Mouse (Mus musculus) activated CD4-positive, CD25-positive, alpha-beta regulatory T cell, adult 4 months (primary cell): Measurements from ENCODE around the gene Mrps9. TPM values are rescaled to one million over a fixed set of nuclear protein-coding genes. Genes with fewer than 3 reads are reported as not detected.

ENCODE experiments used
- ATAC-seq: one replicate; pipeline ENCODE4 v1.8.0; 2017
- polyA plus RNA-seq, 2 experiments: library from polyadenylated mRNA; unstranded; fragments of 100-300 nt; shearing (Covaris generic); gene quantifications; one replicate each; pipeline ENCODE4 v1.2.1; 2017

Gene Mrps9
- polyA plus RNA-seq, 2 experiments from 2014 or later, result 88.1 to 89.6 TPM

GRCm38 (mm10) chr1:42907153-42907552 is 56.1 kb downstream of the Mrps9 start:
- no peak for ATAC-seq

DNA sequence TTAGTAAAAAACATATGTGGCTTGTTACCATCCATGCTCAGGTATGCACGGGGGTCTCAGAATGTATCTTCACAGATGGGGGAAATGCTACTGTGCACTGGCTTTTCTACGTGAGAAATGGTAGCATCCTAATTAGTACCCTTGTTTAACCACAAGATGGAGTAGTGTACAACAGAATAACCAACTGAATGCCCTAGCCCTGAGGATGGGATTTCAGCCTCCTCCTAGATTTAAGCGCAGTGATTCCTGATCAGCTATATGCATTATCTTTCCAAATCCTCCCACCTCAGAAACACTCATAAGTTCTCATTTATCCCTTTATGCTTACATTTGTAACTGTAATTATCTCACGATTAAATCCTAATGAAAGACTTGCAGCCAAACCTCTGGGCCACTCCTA is 64.0 kb downstream of the Mrps9 start:
- peak; percentile 84 for ATAC-seq

DNA sequence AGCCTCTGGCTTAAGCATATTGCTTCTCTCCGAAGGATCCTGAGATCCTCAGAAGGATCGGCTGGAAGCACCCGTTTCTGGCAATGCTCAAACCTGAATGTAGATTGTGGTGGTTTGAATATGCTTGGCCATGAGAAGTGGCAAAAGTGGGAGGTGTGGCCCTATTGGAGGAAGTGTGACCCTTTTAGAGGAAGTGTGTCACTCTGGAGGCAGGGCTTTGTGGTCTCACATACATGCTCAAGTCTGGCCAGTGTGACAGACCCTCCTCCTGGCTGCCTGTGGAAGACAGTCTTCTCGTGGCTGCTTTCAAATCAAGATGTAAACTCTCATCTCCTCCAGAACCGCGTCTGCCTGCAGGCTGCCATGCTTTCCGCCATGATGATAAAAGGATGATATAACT is 65.7 kb downstream of the Mrps9 start:
- ATAC-seq, result no peak

GRCm38 (mm10) chr1:42917908-42918307 is 66.9 kb downstream of the Mrps9 start:
- ATAC-seq, result no peak

DNA sequence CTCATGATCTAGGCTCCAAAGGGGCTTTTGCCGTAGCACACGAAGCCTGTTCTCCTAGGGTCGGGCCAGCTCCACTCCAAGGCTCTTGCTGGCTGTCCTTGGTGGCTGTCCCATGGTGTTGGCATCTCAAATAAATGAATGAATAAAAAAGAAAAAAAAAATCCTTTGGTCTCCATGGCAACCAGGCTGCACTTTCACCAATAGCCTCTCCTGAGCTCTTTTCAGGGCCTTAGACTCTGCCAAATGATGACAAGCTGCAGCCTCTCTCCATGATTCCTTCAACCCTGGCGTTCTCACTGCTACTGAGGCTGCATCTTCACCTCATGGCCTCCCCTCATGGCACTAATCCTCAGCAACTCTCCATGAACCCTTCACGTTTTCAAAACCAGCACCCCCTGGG is 72.9 kb downstream of the Mrps9 start:
- no peak for ATAC-seq

DNA sequence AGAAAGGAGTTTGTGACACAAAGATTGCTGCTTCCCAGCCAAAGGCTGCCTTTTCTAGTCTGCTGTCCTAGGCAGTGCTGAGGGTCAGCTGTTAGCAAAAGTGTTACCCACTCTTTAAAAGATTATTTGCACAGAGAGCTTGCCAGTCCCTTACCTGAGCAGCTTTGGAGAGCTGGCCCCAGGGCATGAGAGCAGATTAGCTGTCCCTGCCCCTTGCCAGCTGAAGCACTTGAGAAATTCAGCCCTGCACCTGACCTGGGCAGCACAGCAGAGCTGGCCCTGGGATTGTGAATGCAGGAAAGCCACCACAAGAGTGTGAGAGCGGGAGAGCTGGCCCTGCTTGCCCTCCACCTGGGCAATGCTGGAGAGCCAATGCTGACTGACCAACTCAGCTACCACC is 82.6 kb downstream of the Mrps9 start:
- ATAC-seq, result no peak

GRCm38 (mm10) chr1:42948486-42948885 is 97.5 kb downstream of the Mrps9 start:
- no peak for ATAC-seq

DNA sequence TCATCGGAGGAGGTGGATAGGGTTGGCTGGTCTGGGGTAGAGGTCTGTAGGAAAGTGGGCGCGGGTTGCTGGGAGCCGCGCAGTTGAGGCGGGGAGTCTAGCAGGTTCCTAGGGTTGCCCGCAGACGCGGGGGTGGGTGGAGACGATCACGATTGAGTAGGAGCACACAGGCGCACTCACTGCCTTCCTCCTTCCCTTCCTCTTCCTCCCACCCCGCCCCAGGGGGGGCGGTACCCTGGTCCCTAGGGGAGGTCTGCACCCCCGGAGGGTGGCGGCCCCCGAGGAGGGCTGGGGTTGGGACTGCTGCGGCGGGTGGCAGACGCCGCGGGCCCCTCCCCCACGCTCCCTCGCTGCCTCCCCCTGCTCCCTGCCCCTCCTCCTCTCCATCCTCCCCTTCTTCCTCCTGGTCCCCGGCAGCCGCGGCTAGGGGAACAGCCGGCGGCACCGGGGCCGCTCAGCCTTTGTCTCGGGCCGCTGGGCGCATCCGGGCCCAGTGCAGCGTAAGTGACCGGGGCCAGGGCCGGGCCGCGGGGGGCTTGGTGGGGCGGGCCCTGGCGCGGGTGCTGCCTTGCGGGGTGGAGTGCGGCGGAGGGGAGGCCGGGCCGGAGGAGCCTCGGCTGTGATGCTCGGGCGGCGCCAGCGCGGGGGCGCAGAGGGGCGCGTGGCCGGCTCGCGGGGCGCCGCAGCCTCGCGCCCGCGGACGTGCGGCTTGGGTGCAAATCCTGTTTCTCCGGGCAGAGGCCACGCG is 101.9 kb downstream of the Mrps9 start, which contains the start of gene Gpr45:
Gene Gpr45 (plus strand): TSS at position 139 of the 748 bp plus-strand sequence.
- peak; percentile 49 for ATAC-seq

DNA sequence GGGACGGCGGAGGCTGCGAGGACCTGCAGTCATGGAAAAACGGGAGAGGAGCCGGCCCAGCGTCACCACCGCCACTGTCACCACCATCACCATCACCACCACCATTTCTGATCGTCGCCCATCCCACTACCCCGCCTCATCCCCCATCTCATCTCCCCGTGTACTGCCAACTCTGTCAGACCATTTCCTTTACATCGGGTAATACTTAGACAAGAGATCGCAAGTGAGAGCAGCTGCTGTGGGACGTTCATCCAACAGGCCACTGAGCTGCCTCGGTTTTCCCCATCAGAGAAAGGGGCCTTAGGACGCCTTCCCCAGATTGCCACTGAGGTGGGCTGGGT is 102.4 kb downstream of the Mrps9 start:
- no peak for ATAC-seq

Other genes starting within 250 kb of the Mrps9 start
- under 1 TPM in 1 of 2 experiments, not detected in 1; 0.05 TPM for gene Pou3f3, start 155.5 kb upstream of the Mrps9 start, polyA plus RNA-seq
- gene Gpr45, start 101.6 kb downstream of the Mrps9 start, polyA plus RNA-seq, result 1 to 10 TPM; 4.1 to 5.0 TPM
- 1 to 10 TPM; 4.8 to 6.5 TPM for gene Tgfbrap1, start 247.4 kb downstream of the Mrps9 start, polyA plus RNA-seq
- gene AI597479, start 247.5 kb downstream of the Mrps9 start, polyA plus RNA-seq, result 10 to 100 TPM; 16.9 to 17.2 TPM